Mouse (Mus musculus) mesoderm, embryonic 11.5 days (tissue): ENCODE measurements at regions not wholly inside any gene's neighbourhood (a gene's known extent, or its start where the extent isn't known, plus 50 kb on each side); places are given as distances from the start of the nearest gene placed in this dataset.

Experiments
- DNase-seq: peaks from one replicate; pipeline ENCODE4 v3.0.0-alpha.2; 2012; ENCODE audit warnings: low read depth, low spot score

DNA sequence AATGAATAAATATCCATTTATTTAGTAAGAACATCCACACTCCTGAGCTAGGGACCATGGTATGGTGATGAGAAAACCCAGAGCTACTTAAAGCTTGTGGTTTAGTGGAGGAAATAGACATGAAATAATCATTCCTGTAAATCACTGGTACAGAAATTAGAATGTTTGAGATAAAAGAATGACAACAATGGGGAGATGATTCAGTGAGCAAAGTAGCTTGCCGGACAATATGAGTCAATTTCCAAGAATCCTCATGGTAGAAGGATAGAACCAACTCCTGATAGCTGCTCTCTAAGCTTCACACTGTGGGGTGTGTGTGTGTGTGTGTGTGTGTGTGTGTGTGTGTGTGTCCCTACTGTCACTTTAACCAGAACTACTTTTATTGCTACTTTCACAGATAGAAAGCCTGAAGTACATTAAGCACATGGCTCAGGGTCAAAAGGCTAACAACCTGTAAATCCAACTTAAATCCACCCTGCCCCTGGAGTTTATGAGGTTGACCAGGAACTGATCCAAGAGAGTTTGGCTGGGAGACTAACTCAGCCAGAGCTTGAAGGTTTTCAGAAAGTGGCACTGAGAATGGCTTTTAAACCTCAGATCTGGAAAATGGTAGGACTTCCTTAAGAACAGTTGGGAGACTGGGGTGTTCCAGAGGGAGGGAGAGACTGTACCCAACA lies 336.9 kb upstream of the Gcfc2 start:
- DNase-seq, result no peak

DNA sequence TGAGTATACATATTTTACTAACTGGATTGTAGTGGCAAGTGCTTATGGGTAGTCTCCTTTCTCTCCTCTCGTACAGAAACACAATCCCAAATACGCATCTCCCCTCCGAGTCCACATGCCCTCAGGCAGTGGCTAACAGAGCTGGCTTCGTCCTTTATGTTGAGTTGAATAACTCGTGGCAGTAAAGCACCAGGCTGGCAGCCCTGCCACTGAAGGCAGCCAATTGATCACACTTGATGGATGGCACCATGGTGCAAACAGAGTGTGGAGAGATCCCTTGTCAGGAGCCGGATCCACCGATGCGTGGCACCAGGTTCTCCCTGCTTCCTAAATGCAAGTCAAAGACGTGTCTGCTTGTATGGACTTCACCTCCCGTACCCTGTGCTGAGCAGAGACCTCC lies 333.7 kb upstream of the Gcfc2 start:
- DNase-seq, result peak; percentile 23

DNA sequence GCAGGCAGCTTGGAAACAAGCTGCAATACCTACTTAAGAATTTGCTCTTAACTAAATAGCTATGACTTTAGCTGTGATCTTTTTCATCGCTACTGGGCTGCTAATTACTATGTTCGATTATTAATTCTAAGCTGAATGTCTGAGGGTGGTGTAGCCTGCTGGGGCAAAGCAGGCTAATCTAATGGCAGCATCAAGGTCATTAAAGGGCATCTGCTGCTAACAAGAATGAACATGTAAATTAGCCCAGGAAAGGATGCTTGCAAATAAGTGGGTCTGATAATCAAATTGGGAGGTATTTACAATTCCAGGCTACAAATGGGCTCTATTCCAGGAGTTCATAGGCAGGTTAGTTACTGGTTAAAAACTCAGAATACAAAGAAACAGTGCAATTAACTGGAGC lies 327.5 kb upstream of the Gcfc2 start:
- no peak for DNase-seq

DNA sequence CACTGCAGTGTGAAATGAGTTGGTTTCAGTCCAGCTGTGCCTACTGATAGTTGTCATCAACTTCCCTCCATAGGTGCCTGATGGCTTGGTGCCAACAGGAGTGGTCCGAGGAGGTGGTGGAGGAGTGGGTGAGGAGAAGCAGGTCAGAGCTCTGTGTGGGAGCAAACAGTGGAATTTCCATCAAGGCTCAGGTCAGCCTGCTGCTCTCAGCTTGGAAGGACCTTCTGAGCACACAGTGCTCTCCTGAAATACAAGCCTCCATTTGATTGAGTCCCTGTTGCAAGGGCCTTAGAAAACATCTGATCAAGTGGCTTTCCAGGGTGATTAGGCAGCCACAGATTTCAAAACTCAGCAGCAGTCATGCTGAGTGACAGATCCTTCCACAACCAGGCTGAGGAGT lies 314.8 kb upstream of the Gcfc2 start:
- no peak for DNase-seq

DNA sequence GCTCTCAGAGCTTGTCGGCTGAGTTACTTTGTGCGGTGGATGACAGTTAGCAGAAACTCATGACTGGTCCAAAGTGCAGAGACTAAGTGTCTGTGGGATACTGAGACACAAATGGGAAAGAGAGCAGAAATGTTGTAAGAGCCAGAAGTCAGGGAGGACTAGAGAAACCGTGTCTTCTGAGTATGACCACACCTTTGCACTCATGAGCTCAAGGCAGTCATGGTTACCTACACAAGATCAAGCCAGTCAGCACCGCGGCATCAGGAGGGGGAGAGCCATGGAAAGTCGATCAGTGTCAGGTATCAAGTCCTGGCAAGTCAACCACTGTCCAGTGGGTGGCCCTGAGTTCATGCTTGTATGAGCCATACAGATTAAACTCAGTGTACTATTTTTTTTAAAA lies 311.5 kb upstream of the Gcfc2 start:
- DNase-seq, result no peak

DNA sequence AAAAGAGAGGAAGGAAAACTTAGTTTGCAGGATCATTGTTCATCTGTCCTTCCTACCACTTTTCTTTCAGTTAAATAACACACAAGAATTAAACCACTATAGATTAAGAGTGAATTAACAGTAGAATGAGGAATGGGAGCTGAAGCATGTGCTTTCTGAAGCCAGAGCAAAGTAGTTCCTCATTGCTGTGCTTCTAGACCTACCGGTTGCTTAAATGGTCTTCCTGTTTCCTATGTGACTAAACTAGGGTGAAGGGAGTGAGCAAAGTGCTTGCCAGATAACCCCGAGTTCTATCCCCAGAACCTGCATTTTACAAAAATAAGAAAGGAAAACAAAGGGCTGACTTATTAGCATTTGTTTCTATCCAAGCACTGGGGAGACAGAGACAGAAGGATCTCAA lies 305.5 kb upstream of the Gcfc2 start:
- DNase-seq, result no peak

DNA sequence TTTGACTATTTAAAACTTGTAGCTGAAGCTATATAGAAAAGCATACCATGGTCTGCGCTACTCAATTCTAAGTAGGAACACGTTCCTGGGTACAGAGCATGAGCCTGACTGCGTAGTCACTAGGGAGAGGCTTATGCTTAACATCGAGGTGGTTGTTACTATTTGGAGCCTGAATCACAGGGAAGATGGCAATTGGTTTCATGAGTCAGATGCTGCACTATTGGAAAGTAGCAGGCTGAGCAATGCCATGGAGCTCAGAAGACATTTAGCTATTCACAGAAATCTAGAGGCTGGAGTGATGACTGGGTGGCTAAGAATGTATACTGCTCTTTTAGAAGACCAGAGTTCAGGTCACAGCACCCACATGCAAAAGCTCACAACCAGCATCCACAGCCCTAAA lies 302.4 kb upstream of the Gcfc2 start:
- no peak for DNase-seq

DNA sequence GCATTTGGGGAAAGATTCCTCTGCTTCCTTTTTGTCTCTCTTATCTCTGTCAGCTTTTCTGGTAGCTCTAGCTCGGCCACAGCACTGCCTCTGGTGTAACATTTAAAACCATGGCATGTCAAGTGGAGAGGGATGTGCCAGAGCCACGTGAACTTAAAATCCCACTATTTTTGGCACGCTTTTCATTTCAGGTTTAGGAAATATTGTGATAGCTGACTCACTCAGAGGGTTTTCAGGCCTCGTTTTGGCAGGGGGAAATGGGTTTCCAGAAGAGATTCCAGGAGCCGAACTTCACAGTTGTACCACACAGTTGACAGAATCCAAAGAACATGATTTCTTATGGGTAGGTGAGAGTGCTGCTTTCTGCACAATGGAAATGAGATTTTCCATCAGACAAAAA lies 300.8 kb upstream of the Gcfc2 start:
- DNase-seq, result no peak

DNA sequence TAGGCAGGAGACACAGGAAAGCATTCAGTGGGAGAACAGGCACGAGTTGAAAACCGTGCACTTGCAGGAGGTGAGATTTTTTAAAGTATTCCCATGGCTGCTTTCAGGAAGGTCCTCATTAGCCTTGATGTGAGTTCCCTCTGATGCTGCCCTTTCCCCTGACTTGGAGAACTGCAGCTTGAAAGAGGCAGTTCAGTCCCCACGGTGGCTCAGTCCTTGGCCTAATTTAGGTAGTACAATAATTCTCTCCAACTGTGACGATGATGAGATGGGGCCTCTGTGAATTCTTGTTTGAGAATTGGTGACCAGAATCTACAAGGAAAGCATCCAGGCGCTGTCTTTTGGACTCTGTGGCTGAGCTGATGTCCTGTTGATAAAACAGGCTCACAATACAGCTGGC lies 298.5 kb upstream of the Gcfc2 start:
- no peak for DNase-seq

DNA sequence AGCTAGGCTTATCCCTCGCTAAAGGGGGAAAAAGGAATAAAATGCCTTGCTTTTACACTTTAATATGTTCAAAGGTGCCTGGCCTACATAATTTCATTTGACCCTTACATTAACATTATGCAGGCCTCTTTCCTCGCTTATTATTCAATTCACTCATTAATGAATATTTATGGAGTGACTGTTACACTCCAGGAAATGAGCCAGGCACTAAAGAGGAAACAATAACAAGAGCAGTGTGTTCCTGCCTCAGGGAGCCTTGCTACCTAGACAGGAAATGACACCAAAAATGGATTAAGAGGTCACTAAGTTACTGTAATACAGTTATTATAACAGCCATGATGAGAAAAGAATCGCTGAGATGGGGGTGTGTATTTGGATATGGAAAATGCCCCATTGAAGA lies 289.9 kb upstream of the Gcfc2 start:
- no peak for DNase-seq

DNA sequence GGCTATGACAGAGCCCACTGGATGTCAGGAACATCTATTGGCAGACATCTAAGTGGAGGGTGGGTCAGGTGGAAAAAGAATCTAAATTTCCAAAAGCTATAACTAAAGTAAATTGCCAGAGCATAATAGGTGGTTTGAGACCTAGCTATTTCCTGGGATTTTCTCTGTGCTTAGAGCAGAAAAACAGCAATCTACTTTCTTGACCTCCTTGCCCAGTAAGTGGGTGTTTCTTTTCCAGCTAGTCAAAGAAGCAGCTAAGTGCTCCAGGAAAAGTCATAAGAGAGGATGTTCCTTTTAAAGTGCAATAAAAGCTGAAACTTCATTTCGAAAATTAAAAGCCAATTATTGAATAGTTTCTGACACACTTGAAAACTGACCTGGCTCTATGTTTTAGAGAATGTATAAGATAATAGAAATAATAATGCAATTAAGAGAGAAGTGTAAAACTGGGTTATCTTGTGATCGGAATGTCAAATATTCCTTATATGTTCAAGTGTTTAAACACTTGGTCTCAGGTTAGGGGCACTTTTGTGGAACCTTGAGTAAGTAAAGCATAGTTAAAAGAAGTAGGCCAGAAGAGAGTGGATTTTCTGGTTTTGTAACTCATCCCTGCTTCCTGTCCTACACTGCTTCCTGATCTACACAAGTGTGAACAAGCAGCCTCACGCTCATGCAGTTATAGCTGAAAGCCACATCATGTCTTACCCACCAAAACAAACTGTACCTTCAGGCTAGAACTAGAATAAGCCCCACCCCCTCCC lies 275.7 kb upstream of the Gcfc2 start:
- no peak for DNase-seq

DNA sequence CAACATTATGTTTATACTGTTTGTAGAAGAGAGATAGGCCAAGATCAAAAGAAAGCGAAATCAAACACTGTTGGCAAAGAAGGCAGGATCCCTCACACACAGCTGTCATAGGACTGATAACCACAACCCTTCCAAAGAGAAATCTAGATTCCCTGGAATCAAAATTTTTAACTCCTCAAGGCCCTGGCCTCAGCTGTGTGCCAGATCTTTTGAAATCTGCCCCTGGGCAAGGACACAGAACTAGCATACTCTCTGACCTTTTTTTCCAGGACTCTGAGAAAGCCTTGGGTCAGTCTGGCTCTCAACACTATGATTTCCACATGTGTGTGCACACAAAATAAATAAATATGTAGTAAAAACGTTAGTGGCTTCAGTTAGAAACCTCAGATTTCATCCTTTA lies 271.6 kb upstream of the Gcfc2 start:
- DNase-seq, result no peak

DNA sequence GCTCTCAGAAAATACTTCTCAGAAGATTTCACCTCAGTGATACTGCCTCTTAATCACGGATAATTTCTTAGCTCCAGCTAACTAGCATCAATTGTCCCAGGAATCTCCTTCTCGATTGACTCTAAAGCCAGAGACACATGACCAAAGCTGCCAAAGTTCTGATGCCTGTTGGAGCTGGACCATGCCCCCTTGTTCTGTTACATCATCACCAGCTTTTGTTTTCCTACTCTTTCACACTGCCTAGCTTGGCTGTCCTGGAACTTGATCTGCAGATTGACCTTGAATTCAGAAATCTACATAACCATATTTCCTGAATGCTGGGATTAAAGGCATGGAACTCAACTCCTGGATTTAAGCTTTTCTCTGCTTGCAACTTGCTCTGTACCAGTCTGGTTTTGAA lies 268.3 kb upstream of the Gcfc2 start:
- no peak for DNase-seq

DNA sequence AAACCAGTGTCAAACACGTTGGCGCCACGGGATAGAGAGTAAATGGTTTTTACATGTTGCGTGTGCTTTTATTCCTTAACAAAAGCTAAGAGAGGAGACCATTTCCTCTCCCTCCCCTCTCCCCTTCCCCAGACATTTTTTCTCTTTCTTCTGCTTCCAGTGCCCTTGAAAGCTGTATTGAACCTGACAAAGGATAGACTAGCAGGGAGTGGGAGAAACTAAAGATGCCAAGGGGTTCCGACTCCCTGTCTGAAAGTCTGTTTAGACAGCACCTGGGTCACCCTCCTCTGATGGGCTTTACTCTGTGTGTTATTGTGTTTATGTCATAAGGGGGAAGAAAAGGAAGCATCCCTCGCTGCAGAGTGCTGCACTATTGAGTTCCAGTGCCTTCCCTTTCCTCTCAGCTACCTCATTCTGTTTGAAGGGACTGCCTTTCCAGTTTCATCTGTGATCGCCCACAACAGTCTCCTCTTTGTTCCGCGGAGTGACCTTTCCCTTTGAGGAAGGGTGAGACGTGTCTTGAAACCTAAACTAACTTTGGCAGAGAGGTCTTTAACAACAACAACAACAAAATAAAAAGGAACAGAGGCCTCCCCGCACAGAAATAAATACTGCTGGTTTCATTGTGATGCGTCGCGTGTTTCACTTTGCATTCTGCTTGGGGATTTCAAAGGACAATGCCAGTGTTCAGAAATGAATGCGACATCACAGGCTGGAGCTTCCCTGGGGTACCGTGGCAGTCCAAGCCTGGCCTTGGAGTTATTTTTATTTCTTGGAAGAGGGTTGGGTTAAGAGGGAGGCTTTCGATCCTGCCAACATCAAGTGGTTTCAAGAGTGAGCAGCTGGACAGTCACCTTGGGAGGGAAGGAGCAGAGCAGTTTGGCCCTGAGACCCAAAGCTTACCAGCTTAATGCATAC lies 262.7 kb upstream of the Gcfc2 start:
- DNase-seq, result peak; percentile 45

DNA sequence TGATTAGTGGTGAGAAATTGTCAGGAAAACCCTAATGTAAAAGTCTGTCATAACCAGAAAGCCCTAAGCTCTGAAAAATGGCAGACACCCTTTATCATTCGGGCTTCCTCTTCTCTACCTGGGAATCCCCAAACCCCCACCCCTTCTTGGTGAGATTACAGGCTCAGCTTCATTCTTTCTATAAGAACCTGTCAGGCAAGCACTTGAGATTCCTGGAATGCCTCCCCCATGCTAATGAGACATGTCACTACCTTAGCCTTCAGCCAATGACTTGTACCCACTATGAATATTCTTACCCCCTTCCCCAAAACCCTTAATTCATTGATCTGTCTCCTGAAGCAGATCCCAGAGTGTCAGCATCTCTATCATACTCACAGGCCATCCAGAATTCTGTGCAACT lies 254.5 kb upstream of the Gcfc2 start:
- no peak for DNase-seq

DNA sequence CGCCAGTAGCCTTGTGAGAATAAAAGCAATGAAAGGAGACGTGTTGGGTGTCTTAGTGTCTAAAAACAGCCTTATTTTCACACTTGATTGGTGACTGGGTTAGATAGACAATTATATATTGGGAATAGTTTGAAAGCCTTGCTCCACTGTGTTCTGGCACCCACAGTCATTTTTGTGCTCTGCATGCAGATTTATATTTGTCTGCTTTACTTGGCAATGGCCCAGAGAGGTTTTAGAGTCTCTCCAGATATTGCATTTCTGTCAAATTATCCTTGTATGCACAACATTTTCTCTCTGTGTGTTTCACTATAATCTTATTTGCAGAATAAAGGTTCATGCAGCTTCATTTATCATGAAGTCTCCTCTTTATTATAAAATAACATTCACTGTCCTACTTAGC lies 250.2 kb upstream of the Gcfc2 start:
- DNase-seq, result no peak

DNA sequence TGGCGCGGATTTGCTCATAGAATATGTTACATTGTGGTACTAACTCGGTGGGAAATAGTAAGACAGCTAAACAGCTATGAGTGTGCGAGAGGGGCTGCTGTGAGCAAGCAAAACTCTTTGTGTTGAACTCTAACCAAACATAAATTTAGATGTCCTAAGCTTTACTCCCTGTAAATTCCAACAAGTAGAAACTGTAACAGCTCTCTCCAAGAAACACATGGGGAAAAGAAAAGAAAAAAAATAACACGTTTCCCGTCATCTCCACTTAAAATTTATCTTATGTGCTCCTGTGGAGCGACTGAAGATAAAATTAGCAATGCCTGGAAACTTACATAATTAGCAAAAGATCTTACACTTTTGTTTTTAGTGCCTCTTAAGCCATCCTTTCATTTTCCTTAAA lies 226.2 kb upstream of the Gcfc2 start:
- DNase-seq, result no peak

DNA sequence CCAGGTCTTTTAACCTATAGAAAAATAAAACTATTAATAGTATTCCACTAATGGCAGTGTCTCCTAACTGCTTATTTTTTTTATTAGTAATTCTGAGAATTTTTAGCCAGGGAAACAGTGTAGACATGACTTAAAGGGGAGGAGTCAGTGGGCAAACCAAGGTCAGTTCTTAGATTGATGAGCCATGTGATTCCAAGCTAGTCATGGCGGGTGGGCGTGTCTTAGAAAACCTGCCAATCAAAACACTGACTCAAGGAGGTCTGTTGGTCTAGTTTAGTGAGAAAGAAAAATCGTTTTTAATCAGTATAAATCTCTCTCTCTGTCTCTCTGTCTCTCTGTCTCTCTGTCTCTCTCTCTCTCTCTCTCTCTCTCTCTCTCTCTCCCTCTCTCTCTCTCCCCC lies 225.3 kb upstream of the Gcfc2 start:
- DNase-seq, result no peak

DNA sequence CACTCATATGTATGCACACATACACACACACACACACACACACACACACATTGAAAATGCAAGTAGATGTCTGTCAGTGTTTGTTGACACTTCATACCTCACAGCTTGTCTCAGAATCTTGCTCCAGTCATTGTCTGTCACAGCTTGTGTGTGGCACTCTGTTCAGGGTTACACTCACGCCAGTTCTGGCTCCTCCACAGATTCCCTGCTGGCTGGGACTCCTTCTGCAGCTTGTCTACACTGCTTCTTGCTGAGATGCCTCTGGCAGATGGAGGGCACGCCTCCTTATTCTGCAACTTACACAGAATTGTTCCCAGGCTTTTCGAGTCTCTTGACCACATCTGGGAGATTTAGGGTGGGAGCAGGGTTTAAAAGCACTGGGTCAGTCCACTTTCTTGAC lies 208.6 kb upstream of the Gcfc2 start:
- DNase-seq, result no peak

DNA sequence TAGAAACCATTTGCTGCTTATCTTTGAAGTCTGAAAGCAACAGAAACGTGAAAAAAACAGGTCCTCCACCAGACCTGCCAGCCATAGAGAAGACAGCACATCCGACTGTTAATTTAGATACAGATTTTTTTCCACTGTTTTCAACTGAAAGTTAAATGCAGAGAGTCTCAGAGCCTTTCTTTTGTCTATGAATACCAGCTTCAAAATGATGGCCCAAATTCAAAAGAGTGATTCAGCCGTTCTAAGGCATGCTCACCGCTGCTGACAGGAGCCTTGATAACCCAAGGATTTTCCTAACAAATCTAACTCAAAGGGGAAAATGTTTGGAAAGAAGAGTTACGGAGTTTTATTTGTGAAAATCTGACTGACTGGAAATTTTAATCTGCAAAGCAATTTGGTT lies 207.1 kb upstream of the Gcfc2 start:
- DNase-seq, result no peak

DNA sequence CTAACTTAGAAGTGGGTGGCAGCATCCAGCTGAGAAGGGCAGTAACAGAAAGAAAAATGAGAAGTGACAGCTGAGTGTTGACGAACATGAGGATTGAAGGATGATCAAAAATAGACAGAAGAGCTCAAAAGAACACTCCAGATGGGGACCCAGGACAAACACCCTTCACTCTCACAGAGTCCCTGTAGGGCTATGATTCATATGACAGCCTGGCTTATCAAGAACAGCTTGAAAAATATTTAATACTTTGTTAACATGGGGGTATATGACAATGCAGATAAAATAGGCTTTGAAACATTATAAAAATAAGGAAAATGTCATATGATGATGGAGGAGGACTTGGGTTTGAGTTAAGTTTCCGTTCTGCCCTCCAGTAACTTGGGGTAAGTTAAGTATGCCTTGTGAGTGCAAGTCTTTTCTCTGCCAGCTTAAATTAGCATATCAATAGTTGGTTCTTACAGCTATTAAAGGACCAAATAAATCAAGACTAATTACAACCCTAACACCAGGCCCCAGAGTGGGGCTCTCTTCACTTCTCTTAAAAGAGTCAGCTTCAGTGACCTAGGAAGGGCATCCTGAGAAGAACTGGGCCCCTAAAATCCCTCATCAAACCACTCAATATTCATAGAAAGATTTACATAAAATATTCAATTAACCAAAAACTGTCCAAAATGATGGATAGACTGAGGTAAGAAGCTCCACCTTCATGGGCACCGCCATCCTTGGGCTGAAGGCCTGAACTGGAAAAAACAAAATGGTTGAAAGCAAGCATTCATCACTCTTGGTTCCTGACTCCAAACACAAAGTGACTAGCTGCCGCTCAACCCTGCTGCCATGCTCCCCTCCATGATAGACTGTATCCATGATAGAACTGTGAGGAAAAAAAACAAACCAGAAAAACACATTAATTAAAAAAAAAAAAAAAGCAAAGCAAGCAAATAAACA lies 198.6 kb upstream of the Gcfc2 start:
- DNase-seq, result no peak
